Mouse (Mus musculus): ENCODE measurements at regions not wholly inside any gene's neighbourhood (a gene's known extent, or its start where the extent isn't known, plus 50 kb on each side); places are given as distances from the start of the nearest gene placed in this dataset.

DNA sequence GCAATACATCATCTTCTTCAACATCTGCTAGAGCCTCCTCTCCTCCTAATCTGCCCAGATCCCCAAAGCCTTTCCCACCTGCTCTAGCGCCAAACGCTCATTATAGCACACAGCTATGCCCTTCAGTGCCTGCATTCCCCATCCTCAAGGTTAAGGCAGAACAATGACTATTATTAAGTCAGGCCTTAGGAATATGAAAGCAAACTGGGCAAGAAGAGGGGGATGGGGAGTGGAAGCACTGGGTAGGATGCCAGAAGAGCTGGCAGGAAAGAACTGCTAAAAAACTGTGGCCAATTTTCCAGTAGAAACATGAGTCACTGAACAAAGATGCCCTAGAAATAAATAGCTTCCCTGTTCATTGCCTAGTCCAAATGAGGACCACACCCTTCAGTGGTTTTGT, 611.1 kb upstream of the Mef2c start:
- no peak for TF ChIP-seq CTCF (IDR thresholded peaks at IDR 0.05; ENCODE audit: extremely low read depth, insufficient read depth, low read length)
- no peak for TF ChIP-seq POLR2A (IDR thresholded peaks at IDR 0.05; ENCODE audit: extremely low read depth, insufficient read depth, low read length)

Data from cortical plate, adult 2 months (tissue).